ENCODE assay signal across 40 mouse cellular contexts in the genomic region with DNA sequence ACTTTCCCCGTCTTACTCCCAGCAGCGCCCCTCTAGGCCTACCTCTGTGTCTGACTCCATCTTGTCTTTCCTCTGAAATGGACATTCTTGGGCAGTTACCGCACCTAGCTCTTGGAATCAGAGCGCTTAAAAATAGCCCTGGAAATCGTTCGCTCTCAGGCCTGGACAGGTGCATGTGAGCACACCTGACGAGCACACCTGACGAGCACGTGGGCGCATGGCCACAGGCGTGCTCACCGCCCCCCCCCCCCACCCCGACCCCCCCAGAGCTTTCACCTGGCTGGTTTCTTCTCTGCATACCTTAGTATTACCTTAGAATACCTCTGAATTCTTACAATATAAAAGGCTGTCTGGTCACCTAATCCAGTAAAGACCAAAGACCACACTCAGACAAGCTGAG. TPM values are rescaled to one million over a fixed set of nuclear protein-coding genes. Genes with fewer than 3 reads are reported as not detected.
"Had no signal": no experiment of that assay in that cellular context is flagged by ENCODE, and none has a peak within 500 bp of the region (broad histone marks: within the 10 kb centered on the region; RNA-seq: fewer than 3 reads in every experiment).

TSS of gene Gm11985 (minus strand) at position 101 of the 400 bp plus-strand sequence.

- ATAC-seq: hindbrain, embryonic 16.5 days; hindbrain, postnatal 0 days; inflammation-experienced regulatory T-cells, adult 6 months; intestine, postnatal 0 days had no signal

- H3K9ac ChIP-seq: heart, embryonic 12.5 days; heart, embryonic 13.5 days; heart, embryonic 15.5 days; hindbrain, embryonic 12.5 days; hindbrain, embryonic 13.5 days; hindbrain, embryonic 15.5 days; intestine, embryonic 15.5 days; kidney, embryonic 15.5 days had no signal

- H3K9me3 ChIP-seq: heart, embryonic 10.5 days; heart, embryonic 12.5 days; heart, embryonic 13.5 days; heart, embryonic 15.5 days; hindbrain, embryonic 12.5 days; hindbrain, embryonic 13.5 days; hindbrain, embryonic 15.5 days; intestine, embryonic 15.5 days; kidney, embryonic 15.5 days had no signal

- H3K27me3 ChIP-seq: heart, embryonic 15.5 days; hindbrain, embryonic 12.5 days; hindbrain, embryonic 13.5 days; hindbrain, embryonic 15.5 days; intestine, embryonic 15.5 days; kidney, embryonic 15.5 days had no signal

- H3K4me1 ChIP-seq: hindbrain, embryonic 15.5 days; intestine, embryonic 15.5 days; kidney, embryonic 15.5 days had no signal

- H3K4me2 ChIP-seq: heart, embryonic 11.5 days; heart, embryonic 12.5 days; heart, embryonic 13.5 days; heart, embryonic 15.5 days; hindbrain, embryonic 12.5 days; hindbrain, embryonic 13.5 days; hindbrain, embryonic 15.5 days; intestine, embryonic 15.5 days; kidney, embryonic 15.5 days had no signal

- H3K27ac ChIP-seq: heart, embryonic 10.5 days; heart, embryonic 13.5 days; heart, embryonic 15.5 days; hindbrain, embryonic 12.5 days; hindbrain, embryonic 13.5 days; hindbrain, embryonic 15.5 days; hindbrain, postnatal 0 days; intestine, embryonic 15.5 days; kidney, embryonic 15.5 days; kidney, postnatal 0 days; layer of hippocampus, adult 2 months had no signal

- H3K4me3 ChIP-seq: heart, embryonic 10.5 days; heart, embryonic 12.5 days; heart, embryonic 13.5 days; heart, embryonic 15.5 days; hindbrain, embryonic 12.5 days; hindbrain, embryonic 13.5 days; hindbrain, embryonic 15.5 days; intestine, embryonic 15.5 days; kidney, embryonic 15.5 days; layer of hippocampus, adult 2 months had no signal

- H3K36me3 ChIP-seq: heart, embryonic 10.5 days; heart, embryonic 12.5 days; heart, embryonic 13.5 days; heart, embryonic 15.5 days; hindbrain, embryonic 12.5 days; hindbrain, embryonic 13.5 days; hindbrain, embryonic 15.5 days; intestine, embryonic 15.5 days; kidney, embryonic 15.5 days had no signal

- DNase-seq: heart, postnatal 10 days; heart, postnatal 14 days; heart, postnatal 36 days; heart, postnatal 4 days; kidney, adult 11 months; kidney, adult 18-20 months; kidney, adult 2 months; kidney, adult 8-10 months; kidney, adult 9 months; kidney, postnatal 10 days; kidney, postnatal 14 days; kidney, postnatal 25 days; kidney, postnatal 36 days; kidney, postnatal 4 days; layer of hippocampus, adult 9-11 months; layer of hippocampus, postnatal 36 days had no signal

RNA-seq across cellular contexts. Expression of gene Gm11985, which starts in this region (rescaled TPM):
- polyA plus RNA-seq: heart, embryonic 11.5 days; heart, embryonic 12.5 days; heart, embryonic 13.5 days; heart, embryonic 14.5 days; heart, embryonic 15.5 days; heart, embryonic 16.5 days; heart, postnatal 0 days; hindbrain, embryonic 11.5 days; hindbrain, embryonic 12.5 days; hindbrain, embryonic 13.5 days; hindbrain, embryonic 16.5 days; hindbrain, postnatal 0 days; inflammation-experienced regulatory T-cells, adult 6 months; intestine, embryonic 14.5 days; intestine, embryonic 15.5 days; intestine, embryonic 16.5 days; intestine, postnatal 0 days; kidney, adult 2 months; kidney, embryonic 14.5 days; kidney, embryonic 15.5 days; kidney, postnatal 0 days; large intestine, adult 2 months had no signal
